Mouse (Mus musculus) forebrain, embryonic 15.5 days (tissue): ENCODE data around the gene Tpra1. TPM values are rescaled to one million over a fixed set of nuclear protein-coding genes. Genes with fewer than 3 reads are reported as not detected.

ENCODE experiments used
- ATAC-seq: fragments of 200-750 bp; cut with Nextera tagmentation; replicated peaks from 2 replicates; pipeline ENCODE4 v1.8.0; 2017; ENCODE audit warnings: mild to moderate bottlenecking, moderate TSS enrichment, moderate library complexity
- H3K27ac ChIP-seq: fragments of 300-500 bp; sonication (generic); replicated peaks from 2 replicates; pipeline ENCODE4 v1.5.1; 2015; ENCODE audit warnings: mild to moderate bottlenecking, inconsistent platforms
- H3K27me3 ChIP-seq: fragments of 300-500 bp; sonication (generic); 2 replicates; pipeline ENCODE4 v1.6.1; 2015; ENCODE audit warnings: inconsistent platforms
- H3K36me3 ChIP-seq: fragments of 300-500 bp; sonication (generic); 2 replicates; pipeline ENCODE4 v1.6.1; 2015; ENCODE audit warnings: mild to moderate bottlenecking, inconsistent platforms
- H3K4me1 ChIP-seq: fragments of 300-500 bp; sonication (generic); 2 replicates; pipeline ENCODE4 v1.6.1; 2015; ENCODE audit warnings: inconsistent platforms
- H3K4me2 ChIP-seq: fragments of 300-500 bp; sonication (generic); replicated peaks from 2 replicates; pipeline ENCODE4 v1.6.1; 2015; ENCODE audit warnings: mild to moderate bottlenecking, inconsistent platforms
- H3K4me3 ChIP-seq: fragments of 300-500 bp; sonication (generic); 2 replicates; pipeline ENCODE4 v1.5.1; 2015; ENCODE audit warnings: mild to moderate bottlenecking, inconsistent platforms
- H3K9ac ChIP-seq: fragments of 300-500 bp; sonication (generic); replicated peaks from 2 replicates; pipeline ENCODE4 v1.6.1; 2015; ENCODE audit warnings: mild to moderate bottlenecking, inconsistent platforms
- H3K9me3 ChIP-seq: fragments of 300-500 bp; sonication (generic); 2 replicates; pipeline ENCODE4 v1.6.1; 2016; ENCODE audit warnings: inconsistent platforms
- WGBS: fragments of 180-500 bp; shearing (Covaris S2); methylation state at CpG from one replicate; pipeline ENCODE4 v1.1.7; 2015; ENCODE audit warnings: mixed read lengths; 5-methylcytosine and 5-hydroxymethylcytosine counted together
- polyA plus RNA-seq: library from polyadenylated mRNA; unstranded; fragments of >200 nt; fragmentation: Nextera tagmentation; extraction: Ambion mirVana; gene quantifications from 2 replicates; pipeline ENCODE4 v1.2.1, GENCODE M21; 2015

Tpra1 gene
- polyA plus RNA-seq, 1 experiment from 2014 or later: 61.5 TPM

DNA sequence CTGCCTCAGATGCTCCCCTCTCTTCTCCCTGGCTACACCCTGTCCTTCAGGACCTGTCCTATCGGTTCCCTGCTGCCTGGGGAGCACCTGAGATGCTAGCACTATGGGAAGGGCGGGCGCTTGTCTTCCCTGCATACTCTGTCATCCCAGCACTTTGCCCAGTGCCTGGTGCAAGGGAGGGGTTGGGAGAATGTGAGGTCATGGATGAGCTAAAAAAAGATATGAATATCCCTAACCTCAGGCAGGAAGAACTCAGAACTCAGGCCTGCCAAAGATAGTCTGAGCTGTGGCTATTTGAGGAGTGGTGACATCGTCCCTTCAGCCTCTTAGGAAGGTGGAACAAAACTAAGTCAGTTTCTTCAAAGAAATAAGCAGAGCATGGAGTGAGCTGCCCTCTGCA lies 39.6 kb downstream of the Tpra1 start:
- Histone ChIP-seq H3K4me3 (no peak overlapping the region), H3K4me1 (peaks cover 80% of the 10 kb centered on the region), H3K36me3 (no peaks in the 10 kb centered on the region), H3K27me3 (no peaks in the 10 kb centered on the region), H3K27ac (peak overlapping the region; percentile 80), H3K9me3 (no peaks in the 10 kb centered on the region), H3K9ac (0 out of 2 replicates have a peak overlapping the region, but pooled peaks have one; percentile 3), H3K4me2 (0 out of 2 replicates have a peak overlapping the region, but pooled peaks have one; percentile 35)
- 83% methylated on average over 4 of the region's 4 CpGs for WGBS
- ATAC-seq: no peak

DNA sequence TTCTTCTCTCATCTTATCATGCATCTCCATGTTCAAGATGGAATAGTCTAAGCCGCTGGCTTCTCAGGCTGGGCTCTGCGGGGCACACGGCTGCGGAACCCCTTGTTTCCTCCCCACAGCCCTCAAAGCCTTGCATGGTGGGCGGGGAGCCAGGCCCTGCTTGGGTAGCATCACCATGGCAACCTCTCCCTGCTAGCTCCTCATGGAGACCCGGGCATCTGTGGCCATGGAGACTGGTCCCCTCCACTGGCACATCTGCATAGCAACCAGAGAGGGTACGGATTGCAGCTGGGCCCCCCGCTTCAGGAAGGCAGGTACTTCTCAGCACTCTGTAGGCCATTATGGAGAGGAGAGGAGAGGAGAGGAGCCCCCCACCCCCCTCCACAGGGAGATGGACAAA lies 40.5 kb downstream of the Tpra1 start:
- peaks cover 71% of the 10 kb centered on the region for H3K4me1 ChIP-seq
- 0 out of 2 replicates have a peak overlapping the region, but pooled peaks have one; percentile 23 for H3K9ac ChIP-seq
- no peaks in the 10 kb centered on the region for H3K36me3 ChIP-seq
- no peaks in the 10 kb centered on the region for H3K9me3 ChIP-seq
- ATAC-seq: peak; percentile 86
- H3K4me3 ChIP-seq: peak overlapping the region; percentile 8; the same call in 1 of the 2 replicates
- 4% methylated on average over 8 of the region's 8 CpGs for WGBS
- no peaks in the 10 kb centered on the region for H3K27me3 ChIP-seq
- peak overlapping the region; percentile 35 for H3K4me2 ChIP-seq
- peak overlapping the region; percentile 80 for H3K27ac ChIP-seq

DNA sequence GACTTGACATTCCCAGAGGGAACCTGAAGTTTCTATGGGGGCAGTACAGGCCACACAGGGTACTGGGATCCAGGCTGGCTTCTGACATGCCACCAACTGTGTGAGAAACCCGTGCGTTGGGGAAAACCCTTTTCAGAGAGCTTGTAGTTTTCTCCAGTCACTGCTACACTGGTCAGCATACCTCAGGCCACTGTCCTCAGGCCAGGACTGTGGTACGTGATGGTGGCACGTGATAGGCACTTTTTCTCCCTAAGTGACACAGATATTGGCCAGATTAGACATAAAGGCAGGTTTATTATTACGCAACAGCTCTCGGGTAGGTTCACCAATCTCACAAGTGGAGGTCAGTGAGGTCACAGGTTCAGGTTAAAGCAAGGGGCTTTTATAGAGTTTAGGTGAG lies 41.6 kb downstream of the Tpra1 start:
- Histone ChIP-seq H3K27me3 (no peaks in the 10 kb centered on the region), H3K27ac (peak overlapping the region; percentile 80), H3K9ac (no peak overlapping the region), H3K4me3 (no peak overlapping the region), H3K4me1 (peaks cover 60% of the 10 kb centered on the region), H3K36me3 (no peaks in the 10 kb centered on the region), H3K9me3 (no peaks in the 10 kb centered on the region), H3K4me2 (no peak overlapping the region)
- ATAC-seq: no peak
- WGBS: 80% methylated on average over 6 of the region's 6 CpGs

DNA sequence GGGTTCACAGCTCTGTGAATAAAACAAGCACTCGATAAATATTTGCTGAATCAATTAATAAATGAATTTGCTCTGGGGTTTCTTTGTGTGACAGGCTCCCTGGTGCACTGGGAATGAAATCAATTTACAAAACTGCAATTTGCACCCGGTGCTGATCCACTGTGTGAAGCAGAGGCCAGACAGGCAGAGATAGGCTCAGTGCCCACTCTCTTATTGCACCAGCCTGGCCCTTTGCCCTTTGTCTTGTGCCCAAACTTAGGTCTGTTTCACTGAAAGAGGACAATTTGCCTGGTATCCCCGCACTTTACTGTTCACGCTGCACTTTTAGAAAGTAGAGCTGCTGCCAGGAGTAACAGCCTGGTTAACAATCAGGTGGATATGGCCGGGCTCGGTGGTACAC lies 44.4 kb downstream of the Tpra1 start:
- H3K27me3 ChIP-seq: no peaks in the 10 kb centered on the region
- H3K4me1 ChIP-seq: peaks cover 32% of the 10 kb centered on the region
- no peak for ATAC-seq
- no peak overlapping the region for H3K4me3 ChIP-seq
- no peaks in the 10 kb centered on the region for H3K9me3 ChIP-seq
- 0 out of 2 replicates have a peak overlapping the region, but pooled peaks have one; percentile 19 for H3K27ac ChIP-seq
- no peaks in the 10 kb centered on the region for H3K36me3 ChIP-seq
- no peak overlapping the region for H3K4me2 ChIP-seq
- 54% methylated on average over 6 of the region's 6 CpGs for WGBS
- H3K9ac ChIP-seq: no peak overlapping the region

DNA sequence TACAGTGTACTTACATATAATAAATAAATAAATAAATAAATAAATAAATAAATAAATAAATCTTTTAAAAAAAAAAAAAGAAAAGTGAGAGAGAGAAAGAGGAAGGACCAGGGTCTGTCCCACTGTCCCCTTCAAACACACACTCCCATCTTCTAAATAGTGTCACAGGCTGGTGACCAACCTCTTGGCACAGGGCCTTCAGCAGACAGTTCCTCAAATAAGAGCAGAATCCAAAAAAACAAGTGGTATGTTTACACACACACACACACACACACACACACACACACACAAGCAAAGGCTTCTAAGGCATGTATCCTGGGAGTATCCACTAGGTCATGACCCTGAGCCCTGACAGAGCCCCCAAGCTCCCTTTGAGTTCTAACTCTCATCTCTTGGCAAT lies 45.7 kb downstream of the Tpra1 start:
- Histone ChIP-seq H3K27me3 (no peaks in the 10 kb centered on the region), H3K9me3 (no peaks in the 10 kb centered on the region), H3K4me3 (no peak overlapping the region), H3K9ac (no peak overlapping the region), H3K4me1 (peaks cover 19% of the 10 kb centered on the region), H3K27ac (no peak overlapping the region), H3K36me3 (no peaks in the 10 kb centered on the region), H3K4me2 (no peak overlapping the region)
- ATAC-seq: no peak

DNA sequence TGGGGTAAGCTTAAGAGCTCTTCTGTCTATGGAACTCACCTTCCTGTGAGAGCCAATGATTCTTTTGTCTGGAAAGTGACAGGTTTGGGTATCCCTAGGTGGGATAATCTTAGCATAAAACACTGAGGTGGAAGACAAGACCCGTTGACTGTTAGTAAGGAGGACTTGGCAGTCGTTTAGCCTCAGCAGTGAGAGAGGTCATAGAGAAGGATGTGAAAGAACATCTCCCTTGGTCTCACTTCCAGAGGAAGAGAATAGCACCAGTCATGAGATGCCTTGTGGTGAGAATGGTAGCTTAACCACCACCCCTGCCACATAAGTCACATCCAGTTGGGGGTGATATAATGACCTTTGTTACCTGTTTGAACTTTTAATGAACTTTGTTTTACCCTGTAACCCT lies 54.7 kb downstream of the Tpra1 start:
- Histone ChIP-seq H3K27me3 (no peaks in the 10 kb centered on the region), H3K9ac (no peak overlapping the region), H3K4me1 (peaks cover 11% of the 10 kb centered on the region), H3K9me3 (no peaks in the 10 kb centered on the region), H3K4me2 (no peak overlapping the region), H3K27ac (no peak overlapping the region), H3K36me3 (no peaks in the 10 kb centered on the region), H3K4me3 (no peak overlapping the region)
- 90% methylated on average over 2 of the region's 2 CpGs for WGBS
- no peak for ATAC-seq

DNA sequence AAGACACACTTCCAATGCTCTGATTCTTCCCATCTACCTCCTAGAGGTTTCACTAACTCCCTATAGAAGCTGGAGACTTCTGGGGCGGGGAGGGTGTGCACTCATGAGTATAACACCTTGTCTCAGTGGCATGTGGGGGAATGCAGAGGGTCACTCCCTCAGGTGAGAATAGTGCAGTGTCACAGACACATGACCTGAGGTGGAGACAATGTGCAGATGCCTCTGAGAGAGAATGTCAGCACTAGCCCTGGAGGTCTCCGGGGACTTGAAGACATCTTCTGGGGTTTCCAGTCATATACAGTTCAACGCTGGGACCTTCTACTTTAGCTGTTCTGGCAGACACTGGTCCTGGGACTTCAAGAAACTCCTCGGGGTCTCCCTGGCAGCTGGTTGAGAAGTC lies 55.3 kb downstream of the Tpra1 start:
- Histone ChIP-seq H3K9ac (no peak overlapping the region), H3K36me3 (no peaks in the 10 kb centered on the region), H3K4me3 (no peak overlapping the region), H3K27me3 (no peaks in the 10 kb centered on the region), H3K4me1 (peaks cover 11% of the 10 kb centered on the region), H3K4me2 (no peak overlapping the region), H3K9me3 (no peaks in the 10 kb centered on the region), H3K27ac (no peak overlapping the region)
- WGBS: 96% methylated on average over 4 of the region's 4 CpGs
- no peak for ATAC-seq

DNA sequence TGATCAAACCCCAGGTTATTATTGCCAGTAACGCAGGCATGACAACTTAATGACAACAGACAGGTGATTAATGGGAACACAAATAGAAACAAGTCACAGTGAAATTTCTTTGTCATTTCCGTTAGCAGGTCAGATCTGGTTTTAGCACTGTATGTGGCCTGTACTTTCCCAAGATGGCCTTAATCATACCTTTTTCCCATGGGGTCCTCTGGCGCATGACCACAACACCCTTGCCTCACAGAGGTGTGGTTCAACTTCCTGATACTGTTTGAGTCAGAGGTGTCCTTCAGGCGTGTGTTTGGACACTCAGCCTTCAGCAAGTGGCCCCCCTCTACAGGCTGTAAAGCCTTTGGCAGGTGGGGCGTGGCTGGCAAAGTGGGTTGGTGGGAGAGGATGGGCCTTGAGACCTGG lies 55.8 kb downstream of the Tpra1 start:
- 88% methylated on average over 5 of the region's 5 CpGs for WGBS
- Histone ChIP-seq H3K36me3 (no peaks in the 10 kb centered on the region), H3K4me3 (no peak overlapping the region), H3K4me1 (peaks cover 11% of the 10 kb centered on the region), H3K4me2 (no peak overlapping the region), H3K9me3 (no peaks in the 10 kb centered on the region), H3K27ac (no peak overlapping the region), H3K27me3 (no peaks in the 10 kb centered on the region), H3K9ac (no peak overlapping the region)
- ATAC-seq: no peak

DNA sequence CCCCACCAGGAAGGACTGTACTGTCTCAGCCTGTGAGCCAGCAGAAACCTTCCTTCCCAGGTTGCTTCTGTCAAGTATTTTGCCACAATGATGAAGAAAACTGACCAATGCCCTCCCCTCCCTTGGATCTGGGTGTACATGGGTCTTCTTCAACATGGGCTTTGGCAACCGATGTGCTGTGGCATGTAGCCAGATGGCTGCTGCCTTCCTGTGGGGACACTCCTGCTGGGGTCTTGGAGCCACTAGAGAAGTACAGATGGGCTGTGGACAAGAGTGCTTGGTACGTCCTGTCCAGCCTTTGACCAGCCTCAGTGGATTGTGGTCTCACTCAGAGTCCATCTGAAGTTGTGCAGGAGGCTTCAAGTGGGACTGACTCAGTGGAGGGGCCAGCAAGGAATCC lies 56.3 kb downstream of the Tpra1 start:
- Histone ChIP-seq H3K27ac (no peak overlapping the region), H3K4me3 (no peak overlapping the region), H3K9me3 (no peaks in the 10 kb centered on the region), H3K27me3 (no peaks in the 10 kb centered on the region), H3K9ac (no peak overlapping the region), H3K36me3 (no peaks in the 10 kb centered on the region), H3K4me1 (peaks cover 11% of the 10 kb centered on the region), H3K4me2 (no peak overlapping the region)
- 93% methylated on average over 2 of the region's 2 CpGs for WGBS
- ATAC-seq: no peak

DNA sequence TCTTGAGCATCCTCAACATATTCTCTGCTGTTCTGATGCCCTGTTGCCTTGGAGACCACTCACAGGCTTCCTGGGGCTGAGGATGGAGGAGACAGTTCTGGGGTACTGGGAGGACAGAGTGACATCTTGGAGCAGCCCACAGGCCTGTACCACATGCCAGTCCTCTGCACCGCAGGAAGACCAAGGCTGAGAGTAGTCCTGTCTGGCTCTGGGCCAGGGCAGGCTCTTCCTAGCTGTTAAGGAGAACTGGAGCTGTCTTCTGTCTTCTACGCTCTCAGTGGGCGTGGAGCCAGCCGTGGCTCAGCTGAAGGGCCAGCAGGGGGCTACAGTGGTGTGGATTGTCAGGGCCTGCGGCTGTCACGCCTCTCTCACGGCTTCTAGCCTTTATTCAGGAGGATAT lies 57.8 kb downstream of the Tpra1 start:
- no peak overlapping the region for H3K9ac ChIP-seq
- no peaks in the 10 kb centered on the region for H3K36me3 ChIP-seq
- H3K4me1 ChIP-seq: peaks cover 11% of the 10 kb centered on the region
- ATAC-seq: peak; percentile 75
- H3K4me3 ChIP-seq: no peak overlapping the region
- no peaks in the 10 kb centered on the region for H3K27me3 ChIP-seq
- H3K9me3 ChIP-seq: no peaks in the 10 kb centered on the region
- H3K4me2 ChIP-seq: no peak overlapping the region
- H3K27ac ChIP-seq: 0 out of 2 replicates have a peak overlapping the region, but pooled peaks have one; percentile 6
- 5% methylated on average over 7 of the region's 7 CpGs for WGBS

DNA sequence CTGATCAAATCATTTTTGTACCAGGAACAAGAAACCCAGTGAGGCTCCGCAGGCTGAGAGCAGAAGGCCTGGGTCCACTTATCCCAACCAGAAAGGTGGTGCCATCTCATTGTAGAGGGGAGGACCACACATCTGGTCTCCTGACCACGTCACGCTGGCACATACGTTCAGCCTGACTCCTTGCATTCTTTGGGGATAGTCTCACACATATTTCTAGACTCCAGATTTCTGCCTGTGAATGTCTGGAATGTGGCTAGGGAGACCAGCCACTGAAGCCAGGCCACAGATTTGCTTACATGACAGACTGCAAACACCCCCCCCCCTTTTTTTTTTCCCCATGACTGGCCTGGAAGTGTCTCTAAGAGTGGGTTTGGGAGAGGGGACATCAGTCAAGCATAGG lies 58.9 kb downstream of the Tpra1 start:
- Histone ChIP-seq H3K4me2 (no peak overlapping the region), H3K27me3 (no peaks in the 10 kb centered on the region), H3K4me1 (peaks cover 17% of the 10 kb centered on the region), H3K36me3 (no peaks in the 10 kb centered on the region), H3K9ac (no peak overlapping the region), H3K4me3 (no peak overlapping the region), H3K9me3 (no peaks in the 10 kb centered on the region), H3K27ac (no peak overlapping the region)
- no peak for ATAC-seq
- 76% methylated on average over 4 of the region's 4 CpGs for WGBS
